Mouse (Mus musculus) stomach, postnatal 0 days (tissue): ENCODE measurements around the gene Gm44965.

Experiments used
- CTCF ChIP-seq: IDR thresholded peaks from 2 replicates; pipeline ENCODE4 v1.5.1; 2016; ENCODE audit warnings: antibody characterized with exemption, low read depth, mild to moderate bottlenecking, moderate library complexity
- EP300 ChIP-seq: optimal IDR thresholded peaks from 2 replicates; pipeline ENCODE3; 2016; ENCODE audit warnings: antibody characterized with exemption

GRCm38 (mm10) chr6:48545251-48545650 is 48.5 kb upstream of the Gm44965 start:
- no peak for TF ChIP-seq CTCF
- TF ChIP-seq EP300 = no peak
